Mouse (Mus musculus) kidney, adult 2 months (tissue): ENCODE data around the gene Gm4894.

Experiments used
- CTCF ChIP-seq: fragments of 200-500 bp; conservative IDR thresholded peaks from 2 replicates; pipeline ENCODE4 v1.5.1; 2011; ENCODE audit warnings: low read depth, mild to moderate bottlenecking, control low read depth, low read length, moderate library complexity, mixed read lengths; ENCODE audit not compliant: insufficient read depth, insufficient read length
- POLR2A ChIP-seq: fragments of 200-500 bp; IDR thresholded peaks from one replicate; pipeline ENCODE4 v1.6.1; 2011; ENCODE audit warnings: low read depth, low read length, control low read depth

GRCm38 (mm10) chr9:49318638-49319037, 68.3 kb downstream of the Gm4894 start:
- no peak for TF ChIP-seq POLR2A
- TF ChIP-seq CTCF = no peak
